Comparison of ENCODE assay signal across 8 mouse cellular contexts in the genomic region with DNA sequence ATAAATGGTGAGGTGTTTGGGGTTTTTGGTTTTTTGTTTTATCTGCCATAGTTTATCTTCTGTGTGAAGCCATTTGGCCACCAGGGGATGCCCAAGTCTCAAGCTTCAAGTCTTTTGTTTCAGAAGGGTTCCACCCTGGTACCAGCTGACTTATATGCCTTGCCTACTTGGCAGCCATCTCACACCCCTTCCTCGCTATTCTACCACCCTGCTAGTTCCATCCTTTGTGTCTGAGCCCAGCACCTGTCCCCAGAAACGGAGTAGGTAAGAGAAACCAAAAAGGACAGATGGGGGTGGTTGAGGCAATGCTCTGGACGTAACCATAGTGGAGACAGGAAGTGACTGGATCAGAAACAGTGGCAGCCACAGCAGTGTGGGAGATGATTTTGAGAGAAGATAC. TPM values are rescaled to one million over a fixed set of nuclear protein-coding genes. Genes with fewer than 3 reads are reported as not detected.
DNase-seq lines count a peak whose midpoint lies in the region; ATAC-seq and TF ChIP-seq lines count a peak whose summit lies in the region.
"Had no signal": no experiment of that assay in that cellular context is flagged by ENCODE, and none has a peak within 500 bp of the region (broad histone marks: within the 10 kb centered on the region; RNA-seq: fewer than 3 reads in every experiment).

No protein-coding gene starts in this region.

- ATAC-seq in activated CD4-positive, CD25-positive, alpha-beta regulatory T cell, adult 4 months, result peak; percentile 88

- H3K27me3 ChIP-seq in E14TG2a.4 (ENCODE audit: insufficient read depth, low read length), result no peaks in the 10 kb centered on the region

- H3K36me3 ChIP-seq in E14TG2a.4 (ENCODE audit: insufficient read depth, low read length), result peaks cover 76% of the 10 kb centered on the region

- peaks cover 32% of the 10 kb centered on the region for H3K4me1 ChIP-seq in E14TG2a.4 (replicated peaks; ENCODE audit: low read depth, low read length)

- no peaks in the 10 kb centered on the region for H3K9me3 ChIP-seq in E14TG2a.4 (ENCODE audit: low read length)

- TF ChIP-seq CTCF in E14TG2a.4 (conservative IDR thresholded peaks at IDR 0.05; ENCODE audit: low read length), result peak; percentile 50

- peak; percentile 2 for DNase-seq in kidney, adult 18-20 months
- DNase-seq in kidney, adult 9 months, result no peak
- peak; percentile 67 for DNase-seq in lung, postnatal 10 days
- peak; percentile 64 for DNase-seq in thymus, postnatal 25 days
- no peak for DNase-seq in urinary bladder, postnatal 10 days (ENCODE audit: low spot score)

- no peak overlapping the region for H3K4me3 ChIP-seq in E14TG2a.4 (replicated peaks; ENCODE audit: low read length)

RNA-seq across cellular contexts. Expression of a gene that starts 7.5 kb away (rescaled TPM):
- not detected for polyA plus RNA-seq in activated CD4-positive, CD25-positive, alpha-beta regulatory T cell, adult 4 months (2017; shearing (Covaris generic))

RNA-seq across cellular contexts. Expression of a gene that starts 8.8 kb away (rescaled TPM):
- polyA plus RNA-seq in activated CD4-positive, CD25-positive, alpha-beta regulatory T cell, adult 4 months (2017; shearing (Covaris generic)), result under 1 TPM; 0.15 to 0.63 TPM

RNA-seq across cellular contexts. Expression of a gene that starts 13.3 kb away (rescaled TPM):
- not detected for polyA plus RNA-seq in activated CD4-positive, CD25-positive, alpha-beta regulatory T cell, adult 4 months (2017; shearing (Covaris generic))
- polyA plus RNA-seq: limb, embryonic 11.5 days had no signal

RNA-seq across cellular contexts. Expression of a gene that starts 13.3 kb away (rescaled TPM):
- not detected for polyA plus RNA-seq in activated CD4-positive, CD25-positive, alpha-beta regulatory T cell, adult 4 months (2017; shearing (Covaris generic))
- polyA plus RNA-seq: limb, embryonic 11.5 days had no signal

RNA-seq across cellular contexts. Expression of a gene that starts 36.3 kb away (rescaled TPM):
- polyA plus RNA-seq in activated CD4-positive, CD25-positive, alpha-beta regulatory T cell, adult 4 months (2017; shearing (Covaris generic)), result 1 to 10 TPM; 6.0 to 8.2 TPM

Comparison
In these comparisons a context has a peak if more than half of its experiments do, and no peak if none do; other contexts are left out.
1. DNase-seq: peak in kidney, adult 18-20 months (single experiment), lung, postnatal 10 days (single experiment) and thymus, postnatal 25 days (single experiment); none in kidney, adult 9 months (single experiment) and urinary bladder, postnatal 10 days (single experiment).